Mouse (Mus musculus) ES-Bruce4 (cell line): ENCODE results near the gene Cdc42ep1.

ENCODE experiments used
- CTCF ChIP-seq: IDR thresholded peaks from one replicate; pipeline ENCODE4 v1.8.1; 2011; ENCODE audit warnings: low read depth, low read length
- POLR2A ChIP-seq: IDR thresholded peaks from one replicate; pipeline ENCODE4 v1.8.1; 2011; ENCODE audit warnings: low read length; ENCODE audit not compliant: insufficient read depth

DNA sequence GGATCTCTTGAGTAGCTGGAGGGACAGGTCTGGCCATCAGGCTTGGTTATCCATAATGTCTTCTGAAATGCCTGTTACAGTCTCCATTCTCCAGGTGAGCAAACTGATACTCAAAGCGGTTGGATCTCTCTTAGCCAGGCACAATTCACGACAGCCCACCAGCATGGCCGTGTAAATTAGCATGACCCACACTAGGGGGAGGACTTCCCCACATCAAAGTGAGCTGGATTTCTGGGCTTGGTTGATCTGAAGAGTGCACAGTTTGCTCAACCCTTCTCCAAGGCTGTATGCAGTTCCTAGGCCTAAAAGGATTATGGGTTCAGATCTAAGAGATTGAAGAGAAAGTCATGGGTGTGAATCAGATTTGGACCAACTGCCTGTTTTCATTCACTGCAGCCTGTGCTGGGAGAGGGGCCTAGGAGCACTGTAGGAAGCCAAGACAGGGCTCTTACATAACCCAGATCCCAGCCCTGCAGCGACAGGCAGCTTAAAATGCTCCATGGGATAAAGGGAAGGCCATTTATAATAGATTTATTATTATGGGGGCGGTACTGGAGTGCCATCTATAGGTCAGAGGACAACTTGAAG is 29.7 kb downstream of the Cdc42ep1 start:
- TF ChIP-seq CTCF: no peak
- no peak for TF ChIP-seq POLR2A
